Mouse (Mus musculus) gastrocnemius, postnatal 14 days (tissue): ENCODE results near the gene Golt1b. TPM values are rescaled to one million over a fixed set of nuclear protein-coding genes. Genes with fewer than 3 reads are reported as not detected.
"Not testable (repeated sequence)": the region's sequence is repeated elsewhere in the genome, so short reads cannot be mapped to it uniquely, and the experiment has no call there.

ENCODE experiments used
- DNase-seq: peaks from one replicate; pipeline ENCODE4 v3.0.0; 2021; ENCODE audit warnings: mixed read lengths
- intact Hi-C: fragments of 180-260 bp; cut with DNase I; formaldehyde crosslinking; loops from one replicate; pipeline ENCODE4 v1.15.1; 2025; ENCODE audit warnings: low total_unique reads
- long read RNA-seq, 2 experiments: library from polyadenylated mRNA; stranded (forward); transcript quantifications; one replicate each; pipeline ENCODE4 v2.0.0; 2021
- total RNA-seq, 2 experiments: library from RNA; stranded (reverse); gene quantifications; 2 replicates each; pipeline ENCODE4 v1.2.3; 2021

Golt1b gene
- total RNA-seq = 10 to 100 TPM; 15.3 to 18.3 TPM
- long read RNA-seq, experiment 1, transcript Golt1b-201 (5 exons, 2,818 nt) = major isoform, 5 of 6 reads
- long read RNA-seq, experiment 1, partial matches to known transcripts = 0 of 6 reads
- long read RNA-seq, experiment 1, other reads (novel, unspliced or antisense) = 1 of 6 reads
- long read RNA-seq, experiment 2, transcript Golt1b-201 (5 exons, 2,818 nt) = major isoform, 7 of 11 reads
- long read RNA-seq, experiment 2, partial matches to known transcripts = 1 of 11 reads
- long read RNA-seq, experiment 2, other reads (novel, unspliced or antisense) = 1 of 11 reads

DNA sequence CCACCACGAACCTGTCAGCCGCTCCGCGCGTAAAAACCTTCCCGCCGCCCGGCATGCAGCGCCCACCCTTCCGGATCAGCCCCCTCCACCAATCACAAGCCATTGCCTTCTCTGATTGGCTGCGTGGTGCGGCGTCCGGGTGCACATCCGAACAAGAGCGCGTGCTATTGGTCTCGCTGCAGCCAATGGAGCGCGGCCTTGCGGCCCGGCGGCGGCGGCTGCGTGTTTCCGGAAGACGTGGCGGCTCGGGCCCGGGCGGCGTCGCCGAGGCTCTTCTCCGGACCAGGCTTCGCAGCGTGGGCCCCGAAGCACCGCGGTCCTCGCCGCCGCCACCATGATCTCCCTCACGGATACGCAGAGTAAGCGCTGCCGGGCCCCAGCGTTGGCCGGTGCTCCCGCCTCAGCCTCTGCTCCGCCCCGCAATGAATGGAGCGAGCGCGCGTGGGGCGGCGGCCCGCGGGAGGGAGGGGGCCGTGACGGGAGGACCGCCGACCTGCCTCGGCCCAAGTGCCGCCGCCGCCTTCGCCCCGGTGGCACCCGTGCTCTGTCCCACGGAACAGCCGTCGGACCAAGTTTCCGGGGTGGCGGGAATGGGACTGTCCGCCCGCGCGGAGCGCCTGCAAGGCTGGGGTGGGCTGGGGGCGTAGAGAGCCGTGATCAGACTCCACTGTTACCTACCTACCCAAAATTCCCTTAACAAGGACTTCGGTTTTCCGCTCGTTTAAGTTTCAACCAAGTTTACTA lies at the start of gene Golt1b, which contains the start of gene Recql:
Gene Golt1b, plus strand, starts transcription at position 211 of the 744 bp plus-strand sequence.
Gene Recql, minus strand, starts transcription at position 77 of the 744 bp plus-strand sequence.
- peak; percentile 97 for DNase-seq
- intact Hi-C loops = loop anchor here (5.0 kb wide), 1 partner anchor 40 kb away; the partner anchor contains the start of gene Pyroxd1

DNA sequence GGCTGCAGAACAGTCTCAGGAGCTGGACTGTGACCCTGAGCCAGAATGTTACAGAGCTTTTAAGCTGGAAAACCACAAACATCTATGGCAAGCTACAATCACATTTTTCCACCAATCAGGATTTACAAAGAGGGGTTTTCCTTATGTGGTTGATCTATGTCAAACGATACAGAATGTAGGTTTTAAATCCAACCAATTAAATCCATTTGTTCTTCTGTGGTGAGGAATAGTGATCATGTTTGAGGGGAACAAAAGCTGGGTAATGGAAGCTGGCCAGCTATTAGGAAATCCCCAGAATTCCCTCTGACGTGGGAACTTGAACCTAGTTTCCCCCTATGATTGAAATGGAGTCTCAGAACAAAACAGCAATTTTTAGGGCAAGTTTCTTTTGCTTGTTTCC lies 48.1 kb upstream of the Golt1b start:
- intact Hi-C loops = no loop called here
- DNase-seq = no peak

DNA sequence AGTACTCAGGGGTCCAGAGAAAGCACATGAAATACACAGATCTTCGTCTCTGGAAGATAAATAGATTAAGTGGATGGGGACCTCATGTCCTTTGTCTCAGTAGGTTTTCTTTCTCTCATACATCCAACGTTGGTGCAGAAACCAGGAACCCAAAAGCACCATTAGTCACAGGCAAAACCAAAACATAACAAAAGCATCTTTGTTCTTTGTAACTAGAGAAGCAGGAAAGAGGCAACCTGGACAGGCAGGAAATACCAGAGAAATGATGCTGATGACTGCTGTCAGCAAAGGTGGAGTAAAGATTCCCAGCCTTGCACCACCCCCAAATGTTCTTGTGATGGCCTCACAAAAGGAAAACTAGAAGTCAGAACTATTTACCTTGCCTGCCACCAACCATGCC lies 47.4 kb upstream of the Golt1b start:
- no peak for DNase-seq
- intact Hi-C loops = no loop called here

- intact Hi-C loops = no loop called here
- no peak for DNase-seq
Measured at GRCm38 (mm10) chr6:142343561-142343960, 43.5 kb upstream of the Golt1b start.

GRCm38 (mm10) chr6:142345440-142346038 lies 41.5 kb upstream of the Golt1b start, which contains the start of gene Pyroxd1:
Pyroxd1 (plus strand) TSS chr6:142345654.
- DNase-seq = peak; percentile 82
- intact Hi-C loops = loop anchor here (5.0 kb wide), 1 partner anchor 42 kb away; the partner anchor contains the start of genes Golt1b and Recql

DNA sequence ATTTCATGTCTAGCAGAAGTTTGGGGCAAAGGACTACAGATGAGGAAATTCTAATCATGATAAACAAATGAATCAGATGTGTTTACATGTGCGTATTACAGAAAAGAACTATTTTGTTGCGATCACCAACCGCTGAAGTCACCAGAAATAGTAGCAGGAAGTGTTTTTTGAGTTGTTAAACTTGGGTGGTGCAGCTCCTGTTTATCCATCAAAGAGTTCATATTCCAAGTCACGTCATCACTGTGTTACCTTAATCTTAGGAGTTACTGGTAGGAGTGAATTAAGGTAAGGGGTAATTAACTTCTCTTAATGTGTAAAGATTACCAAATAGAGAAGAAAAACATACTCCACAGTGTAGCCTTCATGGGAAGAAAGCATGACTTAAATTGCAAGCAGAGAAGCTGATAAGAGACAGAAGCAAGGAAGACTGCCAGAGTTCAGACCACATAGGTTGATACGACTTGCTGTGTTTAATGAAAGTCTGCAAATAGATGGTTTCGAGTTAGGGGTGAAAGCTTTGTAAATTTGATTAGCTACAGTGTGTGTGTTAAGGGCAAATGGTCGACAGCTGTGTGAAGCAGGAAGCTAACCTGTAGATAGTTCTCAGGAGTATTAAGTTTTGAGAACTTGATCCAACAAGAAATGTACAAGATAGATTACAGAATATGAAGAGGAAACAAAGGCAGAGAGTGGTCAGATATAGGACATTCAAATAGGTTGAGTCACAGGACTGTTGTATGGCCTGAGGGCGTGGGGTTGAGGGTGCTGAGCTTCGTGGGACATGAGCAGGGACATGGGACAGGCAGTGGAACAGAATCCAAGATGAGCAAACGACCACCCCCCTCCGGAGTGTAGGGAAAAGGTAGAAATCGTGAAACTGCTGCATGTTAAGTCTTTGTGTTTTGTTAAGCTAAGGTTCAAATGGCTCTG lies 40.6 kb upstream of the Golt1b start:
- intact Hi-C loops = loop anchor here (5.0 kb wide), 1 partner anchor 41 kb away; the partner anchor contains the start of genes Golt1b and Recql
- DNase-seq = no peak

DNA sequence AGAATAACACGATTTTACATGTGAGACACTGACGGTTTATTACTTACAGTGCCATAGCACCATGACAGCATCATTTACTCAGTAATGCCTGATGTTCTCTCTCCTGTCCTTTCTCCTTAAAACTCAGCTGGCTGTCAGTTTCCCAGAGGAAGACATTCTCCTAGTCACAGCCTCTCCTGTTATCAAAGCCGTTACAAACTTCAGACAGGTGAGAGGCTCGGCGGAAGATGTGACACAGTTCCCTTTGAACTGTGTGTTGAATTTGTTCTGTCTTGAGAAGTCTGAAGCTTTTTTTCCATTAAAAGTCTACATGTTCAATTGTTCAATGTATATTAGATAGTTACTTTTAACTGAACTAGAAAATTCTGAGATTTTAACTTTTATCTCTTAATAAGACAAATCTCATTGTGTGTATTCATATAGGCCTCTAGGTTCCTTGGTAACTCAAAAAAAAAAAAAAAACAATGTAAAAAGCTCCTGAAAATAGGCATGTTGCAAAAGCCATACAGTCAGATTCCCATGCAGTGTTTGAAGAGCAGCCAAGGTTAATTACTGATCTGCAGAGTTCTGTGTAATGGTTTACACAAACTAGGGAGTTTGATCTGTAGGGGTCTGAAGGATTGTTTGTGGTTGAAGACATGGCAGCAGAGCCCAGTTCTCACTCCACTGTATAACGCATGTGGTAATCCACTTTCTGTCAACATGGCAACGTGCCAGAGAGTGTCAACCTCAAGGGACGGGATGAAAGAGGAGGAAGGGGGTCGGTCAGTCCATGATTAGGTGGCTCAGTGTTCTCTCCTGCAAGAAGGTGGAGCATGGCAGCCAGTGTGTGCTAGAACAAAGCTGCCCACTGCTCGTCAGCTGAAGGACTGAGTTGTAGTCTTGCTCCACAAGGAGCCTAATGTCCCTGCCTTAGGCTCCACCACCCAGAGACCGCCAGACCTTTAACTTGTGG lies 39.3 kb upstream of the Golt1b start:
- DNase-seq = no peak
- intact Hi-C loops = loop anchor here (5.0 kb wide), 1 partner anchor 40 kb away; the partner anchor contains the start of genes Golt1b and Recql

DNA sequence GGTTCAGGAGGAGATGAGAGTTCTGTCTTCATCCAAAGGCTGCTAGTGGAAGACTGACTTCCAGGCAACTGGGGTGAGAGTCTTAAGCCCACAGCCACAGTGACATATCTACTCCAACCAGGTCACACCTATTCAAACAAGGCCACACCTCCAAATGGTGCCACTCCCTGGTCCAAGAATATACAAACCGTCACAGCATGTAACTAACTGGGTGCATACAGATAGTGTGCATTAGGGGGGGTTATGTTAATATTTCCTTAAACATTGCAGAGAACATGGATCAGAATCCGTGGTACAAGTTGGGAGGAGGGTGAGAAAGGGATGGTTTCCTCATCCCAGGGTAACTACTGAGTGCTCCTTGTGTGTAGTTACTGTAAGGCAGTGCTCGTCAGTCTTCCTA lies 34.9 kb upstream of the Golt1b start:
- DNase-seq, intact Hi-C loops: not testable (repeated sequence)

- intact Hi-C loops = no loop called here
- no peak for DNase-seq
Measured at GRCm38 (mm10) chr6:142357106-142357505, 29.9 kb upstream of the Golt1b start.

DNA sequence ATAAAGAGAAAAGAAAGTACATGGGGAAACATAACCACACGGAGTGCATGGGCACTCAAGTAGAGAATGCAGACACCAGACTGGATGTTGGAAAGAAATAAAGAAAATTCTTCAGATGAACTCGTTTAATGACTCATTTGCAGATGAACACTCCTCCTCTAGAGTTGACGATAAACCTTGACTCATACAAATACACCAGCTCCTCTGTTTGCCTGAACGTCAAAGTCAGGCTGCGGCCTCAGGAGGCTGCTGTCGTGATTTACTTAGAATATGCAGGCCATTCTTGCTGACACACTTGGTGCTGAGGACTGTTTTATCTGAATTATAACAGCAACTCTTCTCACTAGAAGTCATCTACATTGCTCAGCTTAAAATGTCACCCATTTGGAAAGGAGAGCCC lies 25.0 kb upstream of the Golt1b start:
- no peak for DNase-seq
- intact Hi-C loops = no loop called here

DNA sequence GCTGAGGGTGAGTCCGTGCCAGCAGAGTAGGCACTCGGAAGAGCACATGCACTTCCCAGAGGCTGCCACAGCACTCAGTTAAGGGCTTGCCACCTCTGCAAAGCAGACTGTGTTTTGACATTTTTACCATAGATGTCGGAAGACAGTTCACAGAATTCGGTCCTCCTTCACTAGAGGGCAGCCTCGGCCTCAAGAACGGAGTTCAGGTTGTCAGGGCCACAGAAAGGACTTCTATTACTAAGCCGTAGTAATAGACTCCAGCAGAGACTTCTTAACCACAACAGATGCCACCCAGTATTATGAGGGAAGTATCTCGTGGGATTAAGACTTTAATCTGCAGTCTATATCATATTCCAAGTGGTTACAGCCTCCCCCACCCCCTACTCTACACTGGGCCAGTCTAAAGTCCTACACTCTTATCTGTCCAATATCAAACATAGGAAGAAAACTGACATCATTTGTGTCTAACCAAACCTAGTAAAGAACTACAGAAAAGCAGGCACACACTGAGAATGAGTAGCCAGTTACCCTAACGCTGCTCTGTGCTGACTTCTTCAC lies 23.9 kb upstream of the Golt1b start:
- intact Hi-C loops = no loop called here
- DNase-seq = no peak

DNA sequence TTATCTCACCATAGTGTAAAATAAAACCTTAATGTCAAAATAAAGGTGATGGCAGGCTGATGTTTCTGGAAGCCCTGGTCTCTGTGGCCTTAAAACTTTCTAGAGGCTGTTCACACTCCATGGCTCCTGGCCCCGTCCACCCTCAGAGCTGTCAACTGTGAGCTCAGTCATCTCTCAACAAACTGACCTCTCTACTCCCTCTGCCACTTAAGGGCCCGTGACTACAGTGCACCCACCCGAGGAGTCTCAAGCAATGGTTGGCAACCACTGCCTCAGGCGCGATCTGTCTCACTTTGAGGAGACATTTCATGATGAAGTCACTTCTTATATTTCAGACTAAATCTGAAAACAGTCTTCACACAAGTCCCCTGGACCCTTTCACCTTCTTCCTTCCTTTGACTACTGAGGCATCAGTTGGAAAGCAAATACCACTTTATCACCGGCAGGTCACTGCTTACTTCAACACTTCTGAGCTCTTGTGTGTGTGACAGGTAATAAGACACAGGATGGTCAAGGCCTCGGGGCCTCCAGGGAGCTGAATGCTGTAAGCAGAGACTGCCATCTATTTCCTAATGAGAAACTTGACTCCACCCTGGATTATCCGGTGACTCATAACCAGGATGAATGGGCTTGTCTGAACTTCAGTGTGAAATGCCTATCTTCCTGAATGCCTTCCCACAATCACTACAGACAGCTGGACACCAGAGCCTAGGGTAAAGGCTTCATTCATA lies 21.1 kb upstream of the Golt1b start:
- intact Hi-C loops = no loop called here
- no peak for DNase-seq

DNA sequence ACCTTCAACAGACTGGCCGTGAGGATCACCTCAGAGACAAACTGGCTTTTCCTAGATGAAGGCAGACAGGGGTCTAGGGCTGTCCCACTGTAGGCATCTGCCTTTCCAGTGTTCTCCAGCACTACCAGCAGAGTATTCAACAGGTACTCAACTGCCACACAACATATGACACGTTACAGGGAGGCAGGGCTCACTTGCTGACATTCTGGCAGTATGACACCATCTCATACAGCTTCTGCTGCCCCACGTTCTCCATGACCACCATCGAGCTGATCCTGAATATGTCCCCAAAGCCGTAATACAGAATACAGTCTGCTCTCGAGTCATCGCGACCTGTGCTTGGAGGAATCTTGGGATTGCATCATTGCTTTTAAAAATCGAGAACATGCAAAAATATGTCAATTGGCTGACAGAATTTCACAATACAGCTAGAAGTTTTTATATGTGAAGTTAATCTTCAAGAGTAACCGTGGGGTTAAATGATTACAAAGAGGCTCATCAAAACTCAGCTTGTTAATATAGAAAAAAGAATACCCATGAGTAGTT lies 20.5 kb upstream of the Golt1b start:
- DNase-seq = no peak
- intact Hi-C loops = no loop called here

DNA sequence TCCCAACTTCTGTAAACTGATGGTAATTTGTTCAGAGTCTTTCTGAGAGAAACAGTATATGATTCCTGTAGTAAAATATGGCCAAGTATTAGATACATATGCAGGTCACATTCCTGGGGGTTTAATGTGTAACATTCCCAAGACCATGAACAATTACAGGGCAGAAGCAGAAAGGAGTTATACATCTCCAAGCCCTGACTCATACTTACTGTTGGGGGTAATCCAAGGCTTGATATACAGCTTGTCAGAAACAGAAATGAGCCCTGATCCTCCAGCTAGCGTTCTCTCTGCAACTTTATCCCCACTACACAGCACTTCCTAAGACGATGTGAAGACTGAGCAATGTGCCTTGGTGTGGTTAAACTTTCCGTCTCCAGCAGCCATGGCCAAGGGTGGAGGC lies 19.5 kb upstream of the Golt1b start:
- DNase-seq = no peak
- intact Hi-C loops = no loop called here

- no peak for DNase-seq
- intact Hi-C loops = no loop called here
Measured at GRCm38 (mm10) chr6:142369568-142369967, 17.5 kb upstream of the Golt1b start.

DNA sequence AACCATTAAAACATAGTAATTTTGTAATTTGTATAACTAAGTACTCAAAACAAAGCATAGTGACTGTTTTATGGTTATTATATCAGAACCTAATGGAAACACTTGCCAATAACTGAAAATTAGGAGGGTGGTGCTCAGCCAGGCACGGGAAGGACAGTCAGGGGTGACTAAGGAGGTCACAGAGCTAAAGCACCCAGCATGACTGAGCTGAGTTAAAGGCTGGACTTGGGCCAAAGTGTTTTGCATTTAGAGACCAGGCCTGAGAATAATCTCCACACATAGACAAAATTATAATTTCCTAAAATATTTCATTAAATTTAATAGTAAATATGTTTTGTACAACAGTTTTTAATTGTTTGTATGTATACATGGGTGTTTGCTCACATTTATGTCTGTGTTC lies 9.9 kb upstream of the Golt1b start:
- no peak for DNase-seq
- intact Hi-C loops = no loop called here
